Mouse (Mus musculus): ENCODE results near the gene Dcaf7.
"Not testable (repeated sequence)": the region's sequence is repeated elsewhere in the genome, so short reads cannot be mapped to it uniquely, and the experiment has no call there.

Dcaf7 gene

DNA sequence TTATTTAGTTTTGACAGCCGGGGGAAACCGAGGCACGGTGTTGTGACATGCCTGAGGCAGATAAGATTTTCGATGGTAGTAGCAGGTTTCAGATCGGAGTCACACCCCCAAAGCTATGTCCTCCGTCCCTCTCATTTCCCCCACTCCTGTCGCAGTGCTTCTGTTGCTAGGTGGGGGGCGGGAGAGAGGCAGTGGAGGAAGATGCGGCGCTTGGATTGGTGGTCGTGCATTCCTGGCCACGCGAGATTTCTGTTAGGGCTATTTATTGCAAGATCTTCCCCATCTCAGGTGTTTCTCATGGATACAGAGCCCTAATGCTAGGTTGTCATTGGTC, 713 bp downstream of the Dcaf7 start:
- no peak for ATAC-seq (ENCODE audit: insufficient number of reproducible peaks, low FRiP score, low TSS enrichment)

- ATAC-seq (ENCODE audit: insufficient number of reproducible peaks, low FRiP score, low TSS enrichment) = no peak
These were observed 7.7 kb downstream of the Dcaf7 start for GRCm38 (mm10) chr11:106044349-106044748.

- no peak for ATAC-seq (ENCODE audit: insufficient number of reproducible peaks, low FRiP score, low TSS enrichment)
These were observed 8.6 kb downstream of the Dcaf7 start for GRCm38 (mm10) chr11:106045256-106045655.

DNA sequence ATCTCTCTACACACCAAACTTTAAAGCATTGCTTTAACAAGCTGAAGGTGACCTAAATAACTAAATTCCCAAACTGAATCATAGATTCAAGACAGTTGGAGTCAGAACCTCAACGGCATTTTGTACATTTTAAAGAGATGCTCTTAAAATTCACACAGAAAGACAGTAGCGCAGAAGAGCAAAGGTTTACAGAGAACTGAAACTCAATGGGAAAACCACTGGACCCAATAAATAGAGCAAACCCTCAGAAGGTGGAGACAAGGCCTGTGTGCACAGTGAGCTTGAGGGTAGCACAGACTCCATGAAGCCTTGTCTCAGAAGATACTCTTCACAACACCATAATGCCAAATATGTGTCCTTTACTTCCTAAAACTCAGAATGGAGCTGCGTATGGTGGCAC, 9.1 kb downstream of the Dcaf7 start:
- no peak for ATAC-seq (ENCODE audit: insufficient number of reproducible peaks, low FRiP score, low TSS enrichment)

DNA sequence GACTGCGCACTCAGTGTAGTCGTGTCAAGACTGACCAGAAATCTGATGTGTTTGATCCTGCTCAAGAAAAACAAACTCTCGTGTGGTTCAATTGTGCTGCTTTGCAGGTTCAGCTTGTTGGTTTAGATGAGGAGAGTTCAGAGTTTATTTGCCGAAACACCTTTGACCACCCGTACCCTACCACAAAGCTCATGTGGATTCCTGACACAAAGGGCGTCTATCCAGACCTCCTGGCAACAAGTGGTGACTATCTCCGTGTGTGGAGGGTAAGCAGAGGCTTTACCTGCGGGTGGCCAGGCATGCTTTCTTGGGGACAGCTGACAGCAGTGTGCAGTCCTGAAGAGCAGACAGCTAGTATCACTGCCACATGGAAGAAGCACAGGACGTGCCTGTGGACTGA, 9.9 kb downstream of the Dcaf7 start:
- ATAC-seq (ENCODE audit: insufficient number of reproducible peaks, low FRiP score, low TSS enrichment) = no peak

DNA sequence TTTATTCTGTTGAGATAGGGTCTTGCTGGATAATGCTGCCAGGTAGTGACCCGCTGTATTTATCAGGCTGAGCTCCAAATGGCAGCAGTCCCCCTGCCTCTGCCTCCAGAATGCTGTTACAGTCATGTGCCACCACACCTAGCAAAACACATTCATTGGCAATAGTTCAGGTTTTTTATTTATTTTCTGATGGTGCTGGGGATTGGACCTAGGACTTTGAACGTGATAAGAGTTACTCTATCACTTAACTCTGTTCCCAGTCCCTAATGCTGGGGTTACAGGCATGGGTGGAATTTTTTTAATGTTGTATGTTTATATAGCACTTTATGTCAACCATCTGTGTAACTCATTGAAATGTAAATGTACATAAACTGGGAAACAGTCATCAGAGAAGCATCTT, 17.2 kb downstream of the Dcaf7 start:
- no peak for ATAC-seq (ENCODE audit: insufficient number of reproducible peaks, low FRiP score, low TSS enrichment)

DNA sequence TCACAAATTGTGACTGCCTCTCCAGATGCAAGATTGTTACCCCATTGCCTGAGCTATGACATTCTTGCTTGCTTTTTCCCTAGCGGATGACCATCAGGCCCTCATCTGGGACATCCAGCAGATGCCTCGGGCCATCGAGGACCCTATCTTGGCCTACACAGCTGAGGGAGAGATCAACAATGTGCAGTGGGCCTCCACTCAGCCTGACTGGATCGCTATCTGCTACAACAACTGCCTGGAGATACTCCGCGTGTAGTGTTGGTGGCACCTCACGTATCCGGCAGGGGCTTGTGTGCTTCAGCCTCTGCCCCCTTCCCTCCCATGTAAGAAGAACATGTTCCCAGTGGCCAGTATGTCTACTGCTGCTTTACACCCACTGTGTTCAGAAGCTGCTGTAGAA, 17.9 kb downstream of the Dcaf7 start:
- no peak for ATAC-seq (ENCODE audit: insufficient number of reproducible peaks, low FRiP score, low TSS enrichment)

- no peak for ATAC-seq (ENCODE audit: insufficient number of reproducible peaks, low FRiP score, low TSS enrichment)
These were observed 18.7 kb downstream of the Dcaf7 start for GRCm38 (mm10) chr11:106055341-106055740.

DNA sequence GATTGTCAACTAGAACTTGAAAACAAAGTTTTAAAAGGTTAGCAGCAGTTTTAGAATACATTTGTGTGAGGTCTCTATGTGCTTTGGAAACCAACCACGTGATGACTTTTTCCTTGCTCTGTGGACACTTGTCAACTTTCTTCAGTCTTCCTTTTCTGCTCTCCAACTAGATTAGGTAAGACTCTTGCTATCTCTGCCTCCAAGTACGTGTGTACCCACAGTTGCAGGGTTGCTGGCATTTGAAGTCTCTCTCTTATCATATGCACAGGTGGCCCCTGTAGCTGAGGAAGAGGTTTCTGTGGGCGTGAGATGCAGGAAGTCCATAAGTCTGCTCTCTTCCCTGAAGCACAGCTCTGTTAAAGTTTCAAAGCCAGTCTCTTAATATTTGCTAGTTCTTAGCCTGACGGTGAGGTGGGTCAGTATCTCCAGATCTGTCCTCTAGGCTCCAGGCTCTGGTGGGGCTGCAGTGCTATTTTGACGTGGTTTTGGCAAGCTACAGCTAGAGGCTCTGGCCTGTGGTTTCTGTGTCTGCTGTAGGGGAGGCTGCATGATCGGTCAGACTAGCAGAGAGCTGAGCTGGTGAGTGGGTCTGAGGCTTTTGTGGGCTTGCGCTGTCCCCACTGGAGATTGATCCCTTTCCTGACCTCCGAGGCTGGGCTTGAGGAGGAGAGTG, 20.3 kb downstream of the Dcaf7 start:
- ATAC-seq (ENCODE audit: insufficient number of reproducible peaks, low FRiP score, low TSS enrichment) = no peak

DNA sequence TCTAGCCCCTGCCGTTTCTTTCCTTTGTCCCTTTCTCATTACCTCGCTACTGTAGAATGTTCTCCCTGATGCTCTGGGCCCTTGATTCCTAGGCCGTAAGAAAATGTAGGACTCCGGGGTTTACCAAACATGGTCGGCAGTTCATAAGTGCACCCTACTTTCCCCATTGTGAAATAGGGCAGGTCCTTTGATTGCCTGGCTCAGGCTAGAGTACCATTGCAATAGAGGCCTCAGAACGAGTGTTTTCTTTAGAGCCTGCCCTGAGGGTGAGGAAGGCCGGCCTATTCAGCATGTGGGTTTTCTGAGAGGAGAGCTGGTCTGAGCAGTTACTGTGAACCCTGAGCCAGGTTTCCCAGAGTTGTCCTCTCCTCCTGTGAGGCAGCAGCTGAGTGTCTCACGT, 21.3 kb downstream of the Dcaf7 start:
- no peak for ATAC-seq (ENCODE audit: insufficient number of reproducible peaks, low FRiP score, low TSS enrichment)

- no peak for ATAC-seq (ENCODE audit: insufficient number of reproducible peaks, low FRiP score, low TSS enrichment)
These were observed 23.9 kb downstream of the Dcaf7 start for GRCm38 (mm10) chr11:106060549-106060948.

- no peak for ATAC-seq (ENCODE audit: insufficient number of reproducible peaks, low FRiP score, low TSS enrichment)
These were observed 24.6 kb downstream of the Dcaf7 start for GRCm38 (mm10) chr11:106061311-106061710.

- ATAC-seq (ENCODE audit: insufficient number of reproducible peaks, low FRiP score, low TSS enrichment) = no peak
These were observed 27.1 kb downstream of the Dcaf7 start for GRCm38 (mm10) chr11:106063756-106064155.

DNA sequence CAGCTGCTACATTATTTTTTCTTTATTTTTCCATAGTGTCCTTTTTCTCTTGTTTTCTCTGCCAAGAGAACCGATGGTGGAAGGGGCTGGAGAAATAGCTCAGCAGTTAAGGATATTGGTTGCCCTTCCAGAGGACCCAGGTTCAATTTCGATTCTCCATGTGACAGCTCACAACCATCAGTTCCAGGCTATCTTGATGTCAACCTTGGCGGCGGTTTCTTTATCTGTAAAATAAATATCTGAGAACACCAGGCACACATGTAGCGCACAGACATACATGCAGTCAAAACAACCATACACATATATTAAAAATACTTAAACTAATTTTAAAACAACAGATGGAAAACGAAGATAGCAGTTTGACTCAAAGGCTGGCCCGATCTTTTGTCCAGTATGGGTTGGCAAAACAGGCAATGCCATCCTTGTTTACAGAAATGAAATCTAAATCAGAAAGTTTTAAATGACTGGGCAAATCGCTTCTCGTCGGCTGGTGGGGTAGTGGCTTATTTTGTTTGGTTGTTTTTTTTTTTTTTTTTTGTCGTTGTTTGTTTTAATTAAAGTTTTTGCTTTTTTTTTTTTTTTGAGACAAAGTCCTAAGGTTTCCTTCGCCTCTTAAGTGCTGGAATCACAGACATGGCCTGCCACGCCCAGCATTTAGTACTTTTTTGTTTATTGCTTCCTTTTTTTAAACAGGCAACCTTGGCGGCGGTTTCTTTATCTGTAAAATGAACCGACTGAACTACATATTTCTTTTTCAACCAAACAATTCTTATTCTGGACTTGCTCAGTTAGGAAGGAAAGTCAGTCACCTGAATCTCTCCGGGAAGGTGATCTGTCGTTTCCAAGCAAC, 28.6 kb downstream of the Dcaf7 start:
- ATAC-seq (ENCODE audit: insufficient number of reproducible peaks, low FRiP score, low TSS enrichment) = no peak

- ATAC-seq (ENCODE audit: insufficient number of reproducible peaks, low FRiP score, low TSS enrichment) = peak; percentile 79; the same call in 1 of the 2 replicates
These were observed 29.4 kb downstream of the Dcaf7 start, which contains the start of gene Taco1 for GRCm38 (mm10) chr11:106065923-106066571. TSS of gene Taco1 (plus strand) at chr11:106066061.

GRCm38 (mm10) chr11:106066616-106067015, 29.9 kb downstream of the Dcaf7 start:
- not testable (repeated sequence) for ATAC-seq (ENCODE audit: insufficient number of reproducible peaks, low FRiP score, low TSS enrichment)

GRCm38 (mm10) chr11:106073774-106074173, 37.1 kb downstream of the Dcaf7 start:
- no peak for ATAC-seq (ENCODE audit: insufficient number of reproducible peaks, low FRiP score, low TSS enrichment)

GRCm38 (mm10) chr11:106076321-106076720, 39.6 kb downstream of the Dcaf7 start:
- no peak for ATAC-seq (ENCODE audit: insufficient number of reproducible peaks, low FRiP score, low TSS enrichment)

DNA sequence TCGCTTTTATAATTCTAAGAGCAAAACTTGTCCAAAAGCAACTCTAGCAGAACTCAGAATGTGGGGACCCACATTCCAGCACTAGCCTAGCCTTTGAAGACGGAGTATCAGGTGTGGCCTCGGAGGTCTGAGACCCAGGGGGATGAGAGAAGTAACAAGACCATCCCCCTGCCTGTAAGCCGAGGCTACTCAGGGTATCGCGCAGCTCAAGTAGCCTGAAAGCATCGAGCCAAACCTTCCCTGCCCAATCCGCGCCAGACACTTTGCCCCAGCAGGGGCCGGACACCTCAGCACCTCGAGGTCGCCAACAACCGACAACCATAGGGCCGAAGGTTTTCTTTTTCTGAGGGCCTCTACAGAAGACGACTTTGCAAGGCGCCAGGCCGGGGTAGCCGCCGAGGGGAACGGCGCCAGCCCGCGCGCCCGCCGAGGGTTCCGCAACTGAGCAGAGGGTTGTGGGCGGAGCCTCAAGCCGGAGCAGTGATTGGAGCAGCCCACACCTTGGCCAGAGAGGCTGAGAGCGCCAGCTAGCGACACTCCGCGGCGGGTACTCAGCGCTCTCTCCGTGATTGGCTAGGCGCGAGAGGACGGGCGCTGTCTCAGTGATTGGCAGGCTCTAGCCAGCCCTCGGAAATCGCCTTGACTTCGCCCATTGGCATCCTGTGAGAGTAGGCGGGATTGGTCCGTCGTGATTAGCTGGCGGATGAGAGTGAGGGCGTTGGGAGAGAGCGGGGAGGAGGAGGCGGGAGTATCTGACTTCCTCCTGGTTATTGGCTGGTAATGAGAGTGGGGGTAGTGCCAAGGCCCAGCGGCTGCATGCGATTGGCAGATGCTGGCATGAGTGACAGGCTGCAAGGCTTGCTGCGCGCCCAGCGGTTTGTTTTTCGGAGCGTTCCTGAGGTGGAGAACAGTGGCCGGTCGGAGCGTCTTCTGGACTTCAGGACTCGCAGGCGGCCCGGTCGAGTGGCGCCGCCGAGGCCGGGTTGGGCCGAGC, 47.3 kb downstream of the Dcaf7 start, which contains the start of gene Map3k3:
Gene Map3k3, plus strand, starts transcription at position 906 of the 994 bp plus-strand sequence.
- ATAC-seq (ENCODE audit: insufficient number of reproducible peaks, low FRiP score, low TSS enrichment) = peak; percentile 98
